Mouse (Mus musculus): ENCODE results near the gene Neb. TPM values are rescaled to one million over a fixed set of nuclear protein-coding genes. Genes with fewer than 3 reads are reported as not detected.

Neb gene
- polyA plus RNA-seq, 1 experiment from 2014 or later: 1.1 TPM

- 61% methylated on average over 4 of the region's 4 CpGs for WGBS
- no peaks in the 10 kb centered on the region for H3K27me3 ChIP-seq
- no peak overlapping the region for H3K27ac ChIP-seq
- no peaks in the 10 kb centered on the region for H3K36me3 ChIP-seq (replicated peaks)
- no peak overlapping the region for H3K4me3 ChIP-seq (replicated peaks)
- H3K4me2 ChIP-seq: no peak overlapping the region
- no peak for ATAC-seq (ENCODE audit: low FRiP score)
- H3K9ac ChIP-seq: no peak overlapping the region
- H3K9me3 ChIP-seq: no peaks in the 10 kb centered on the region
- no peaks in the 10 kb centered on the region for H3K4me1 ChIP-seq
Observed at GRCm38 (mm10) chr2:52327244-52327815, 50.9 kb downstream of the Neb start.

GRCm38 (mm10) chr2:52321866-52322265 is 56.4 kb downstream of the Neb start:
- Histone ChIP-seq H3K27ac (no peak overlapping the region), H3K27me3 (no peaks in the 10 kb centered on the region), H3K9ac (no peak overlapping the region), H3K4me1 (no peaks in the 10 kb centered on the region), H3K4me2 (no peak overlapping the region), H3K9me3 (no peaks in the 10 kb centered on the region), H3K36me3 (replicated peaks) (no peaks in the 10 kb centered on the region), H3K4me3 (replicated peaks) (no peak overlapping the region)
- ATAC-seq (ENCODE audit: low FRiP score): no peak
- WGBS: 89% methylated on average over 3 of the region's 3 CpGs

GRCm38 (mm10) chr2:52320175-52320574 is 58.1 kb downstream of the Neb start:
- Histone ChIP-seq H3K9me3 (no peaks in the 10 kb centered on the region), H3K4me2 (no peak overlapping the region), H3K9ac (no peak overlapping the region), H3K4me1 (no peaks in the 10 kb centered on the region), H3K36me3 (replicated peaks) (no peaks in the 10 kb centered on the region), H3K4me3 (replicated peaks) (no peak overlapping the region), H3K27me3 (no peaks in the 10 kb centered on the region), H3K27ac (no peak overlapping the region)
- WGBS: 93% methylated on average over 2 of the region's 2 CpGs
- no peak for ATAC-seq (ENCODE audit: low FRiP score)

GRCm38 (mm10) chr2:52319020-52319567 is 59.2 kb downstream of the Neb start:
- no peaks in the 10 kb centered on the region for H3K36me3 ChIP-seq (replicated peaks)
- ATAC-seq (ENCODE audit: low FRiP score): no peak

GRCm38 (mm10) chr2:52317471-52317870 is 60.8 kb downstream of the Neb start:
- ATAC-seq (ENCODE audit: low FRiP score): no peak

More at GRCm38 (mm10) chr2:52319020-52319567, 59.2 kb downstream of the Neb start:
- H3K27me3 ChIP-seq: no peaks in the 10 kb centered on the region
- no peak overlapping the region for H3K27ac ChIP-seq
- no peak overlapping the region for H3K4me2 ChIP-seq
- WGBS: 80% methylated on average over 5 of the region's 5 CpGs
- no peak overlapping the region for H3K9ac ChIP-seq
- H3K4me3 ChIP-seq (replicated peaks): no peak overlapping the region
- no peaks in the 10 kb centered on the region for H3K4me1 ChIP-seq
- H3K9me3 ChIP-seq: no peaks in the 10 kb centered on the region

GRCm38 (mm10) chr2:52315737-52316136 is 62.5 kb downstream of the Neb start:
- Histone ChIP-seq H3K4me3 (replicated peaks) (no peak overlapping the region), H3K36me3 (replicated peaks) (no peaks in the 10 kb centered on the region), H3K4me1 (no peaks in the 10 kb centered on the region), H3K27ac (no peak overlapping the region), H3K27me3 (no peaks in the 10 kb centered on the region), H3K4me2 (no peak overlapping the region), H3K9ac (no peak overlapping the region), H3K9me3 (no peaks in the 10 kb centered on the region)
- 79% methylated on average over 3 of the region's 3 CpGs for WGBS
- no peak for ATAC-seq (ENCODE audit: low FRiP score)

More at GRCm38 (mm10) chr2:52317471-52317870, 60.8 kb downstream of the Neb start:
- no peak overlapping the region for H3K27ac ChIP-seq
- WGBS: 84% methylated on average over 4 of the region's 4 CpGs
- no peaks in the 10 kb centered on the region for H3K9me3 ChIP-seq
- no peaks in the 10 kb centered on the region for H3K4me1 ChIP-seq
- no peak overlapping the region for H3K4me2 ChIP-seq
- H3K27me3 ChIP-seq: no peaks in the 10 kb centered on the region
- H3K4me3 ChIP-seq (replicated peaks): no peak overlapping the region
- H3K36me3 ChIP-seq (replicated peaks): no peaks in the 10 kb centered on the region
- H3K9ac ChIP-seq: no peak overlapping the region

- Histone ChIP-seq H3K4me2 (no peak overlapping the region), H3K4me3 (replicated peaks) (no peak overlapping the region), H3K9ac (no peak overlapping the region), H3K9me3 (no peaks in the 10 kb centered on the region), H3K4me1 (no peaks in the 10 kb centered on the region), H3K36me3 (replicated peaks) (no peaks in the 10 kb centered on the region), H3K27ac (no peak overlapping the region), H3K27me3 (no peaks in the 10 kb centered on the region)
- no peak for ATAC-seq (ENCODE audit: low FRiP score)
- 80% methylated on average over 7 of the region's 7 CpGs for WGBS
Observed at GRCm38 (mm10) chr2:52314922-52315730, 63.1 kb downstream of the Neb start.

- H3K4me2 ChIP-seq: no peak overlapping the region
- no peaks in the 10 kb centered on the region for H3K9me3 ChIP-seq
- no peaks in the 10 kb centered on the region for H3K36me3 ChIP-seq (replicated peaks)
- H3K27ac ChIP-seq: no peak overlapping the region
- 89% methylated on average over 4 of the region's 4 CpGs for WGBS
- H3K4me3 ChIP-seq (replicated peaks): no peak overlapping the region
- no peaks in the 10 kb centered on the region for H3K4me1 ChIP-seq
- ATAC-seq (ENCODE audit: low FRiP score): no peak
- no peaks in the 10 kb centered on the region for H3K27me3 ChIP-seq
- no peak overlapping the region for H3K9ac ChIP-seq
Observed at GRCm38 (mm10) chr2:52310757-52311156, 67.5 kb downstream of the Neb start.

GRCm38 (mm10) chr2:52306635-52307034 is 71.6 kb downstream of the Neb start:
- Histone ChIP-seq H3K27ac (no peak overlapping the region), H3K4me2 (no peak overlapping the region), H3K9ac (no peak overlapping the region), H3K4me3 (replicated peaks) (no peak overlapping the region), H3K27me3 (no peaks in the 10 kb centered on the region), H3K4me1 (no peaks in the 10 kb centered on the region), H3K36me3 (replicated peaks) (no peaks in the 10 kb centered on the region), H3K9me3 (no peaks in the 10 kb centered on the region)
- no peak for ATAC-seq (ENCODE audit: low FRiP score)
- WGBS: 84% methylated on average over 5 of the region's 5 CpGs

GRCm38 (mm10) chr2:52304554-52304953 is 73.7 kb downstream of the Neb start:
- 83% methylated on average over 3 of the region's 3 CpGs for WGBS
- H3K4me1 ChIP-seq: no peaks in the 10 kb centered on the region
- no peaks in the 10 kb centered on the region for H3K27me3 ChIP-seq
- no peak overlapping the region for H3K9ac ChIP-seq
- H3K27ac ChIP-seq: no peak overlapping the region
- ATAC-seq (ENCODE audit: low FRiP score): no peak
- no peaks in the 10 kb centered on the region for H3K36me3 ChIP-seq (replicated peaks)
- no peak overlapping the region for H3K4me2 ChIP-seq
- H3K4me3 ChIP-seq (replicated peaks): no peak overlapping the region
- no peaks in the 10 kb centered on the region for H3K9me3 ChIP-seq

GRCm38 (mm10) chr2:52303405-52303804 is 74.9 kb downstream of the Neb start:
- no peak overlapping the region for H3K9ac ChIP-seq
- H3K36me3 ChIP-seq (replicated peaks): no peaks in the 10 kb centered on the region
- H3K4me1 ChIP-seq: no peaks in the 10 kb centered on the region
- H3K27ac ChIP-seq: no peak overlapping the region
- H3K9me3 ChIP-seq: no peaks in the 10 kb centered on the region
- H3K27me3 ChIP-seq: no peaks in the 10 kb centered on the region
- no peak overlapping the region for H3K4me2 ChIP-seq
- ATAC-seq (ENCODE audit: low FRiP score): no peak
- H3K4me3 ChIP-seq (replicated peaks): no peak overlapping the region
- WGBS: 83% methylated on average over 1 of the region's 1 CpGs

GRCm38 (mm10) chr2:52297969-52298368 is 80.3 kb downstream of the Neb start:
- Histone ChIP-seq H3K36me3 (replicated peaks) (no peaks in the 10 kb centered on the region), H3K27ac (no peak overlapping the region), H3K9ac (no peak overlapping the region), H3K9me3 (no peaks in the 10 kb centered on the region), H3K4me1 (no peaks in the 10 kb centered on the region), H3K27me3 (no peaks in the 10 kb centered on the region), H3K4me2 (no peak overlapping the region), H3K4me3 (replicated peaks) (no peak overlapping the region)
- ATAC-seq (ENCODE audit: low FRiP score): no peak
- 94% methylated on average over 5 of the region's 5 CpGs for WGBS

- 88% methylated on average over 9 of the region's 9 CpGs for WGBS
- no peak overlapping the region for H3K4me3 ChIP-seq (replicated peaks)
- no peaks in the 10 kb centered on the region for H3K27me3 ChIP-seq
- no peaks in the 10 kb centered on the region for H3K36me3 ChIP-seq (replicated peaks)
- no peak for ATAC-seq (ENCODE audit: low FRiP score)
- no peaks in the 10 kb centered on the region for H3K4me1 ChIP-seq
- H3K9ac ChIP-seq: no peak overlapping the region
- no peak overlapping the region for H3K4me2 ChIP-seq
- no peak overlapping the region for H3K27ac ChIP-seq
- no peaks in the 10 kb centered on the region for H3K9me3 ChIP-seq
Observed at GRCm38 (mm10) chr2:52296779-52297178, 81.5 kb downstream of the Neb start.
